Mouse (Mus musculus) testis, adult 2 months (tissue): Measurements from ENCODE around the gene Fam129a.

ENCODE experiments used
- CTCF ChIP-seq: fragments of 200-500 bp; IDR thresholded peaks from 2 replicates; pipeline ENCODE4 v1.5.1; 2012; ENCODE audit warnings: low read depth, mild to moderate bottlenecking, inconsistent platforms, low read length, moderate library complexity; ENCODE audit not compliant: control insufficient read depth, insufficient read depth, insufficient replicate concordance
- POLR2A ChIP-seq: fragments of 200-500 bp; IDR thresholded peaks from 2 replicates; pipeline ENCODE4 v1.6.1; 2012; ENCODE audit warnings: low read depth, mild to moderate bottlenecking, inconsistent platforms, low read length, moderate library complexity; ENCODE audit not compliant: control insufficient read depth

DNA sequence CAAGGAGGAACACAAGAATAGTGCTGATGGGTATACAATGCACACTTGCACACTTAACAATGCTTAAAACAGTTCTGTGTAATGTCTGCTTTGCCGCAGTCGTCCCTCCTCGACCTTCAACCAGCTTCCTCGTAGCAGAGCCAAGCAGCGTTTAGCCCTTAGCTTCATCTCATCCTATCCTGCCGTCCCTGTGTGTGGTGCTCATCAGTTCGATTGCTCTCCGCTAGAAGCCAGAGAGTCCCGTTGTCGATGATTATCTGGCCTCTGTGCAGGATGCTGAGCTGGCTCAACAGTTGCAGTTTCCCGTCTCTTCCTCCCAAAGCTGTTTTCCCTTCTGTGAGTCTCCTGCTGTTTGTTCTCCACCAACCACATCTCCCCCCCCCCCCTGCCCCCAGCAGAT, 10.4 kb upstream of the Fam129a start:
- no peak for TF ChIP-seq POLR2A
- no peak for TF ChIP-seq CTCF
